Mouse (Mus musculus) MEL (cell line): Measurements from ENCODE around the gene 1700042G07Rik. TPM values are rescaled to one million over a fixed set of nuclear protein-coding genes. Genes with fewer than 3 reads are reported as not detected.

ENCODE experiments used
- DNase-seq: peaks from one replicate; pipeline ENCODE4 v3.0.0; 2011; ENCODE audit warnings: low read depth, low spot score
- H3K27ac ChIP-seq: 2 replicates; pipeline ENCODE4 v1.5.1; 2012; ENCODE audit warnings: low read depth, mild to moderate bottlenecking, control low read depth, low read length, moderate library complexity; ENCODE audit not compliant: control insufficient read depth
- H3K27me3 ChIP-seq, 2 experiments: fragments of 150-350 bp in 1 of 2; sonication (generic) in 1 of 2; 2 replicates each; pipeline ENCODE4 v1.6.1; 2012; ENCODE audit warnings: low read length in 2 of 2, mild to moderate bottlenecking in 2 of 2, improper control_type of control experiment in 1 of 2, moderate library complexity in 1 of 2; ENCODE audit not compliant: insufficient read depth in 2 of 2, control insufficient read depth in 1 of 2
- H3K36me3 ChIP-seq, 2 experiments: 2 replicates each; pipeline ENCODE4 v1.6.1; 2012 to 2014; ENCODE audit warnings: low read length in 2 of 2, improper control_type of control experiment in 1 of 2, inconsistent platforms in 1 of 2, mild to moderate bottlenecking in 1 of 2; ENCODE audit not compliant: insufficient read depth in 2 of 2, control insufficient read depth in 1 of 2
- H3K4me1 ChIP-seq, 2 experiments: fragments of 150-350 bp in 1 of 2; sonication (generic) in 1 of 2; 2 replicates each; pipeline ENCODE4 v1.6.1; 2012; ENCODE audit warnings: low read length in 2 of 2, improper control_type of control experiment in 1 of 2, mild to moderate bottlenecking in 1 of 2; ENCODE audit not compliant: insufficient read depth in 2 of 2, control insufficient read depth in 1 of 2
- H3K4me3 ChIP-seq, 2 experiments: fragments of 150-350 bp in 1 of 2; sonication (generic) in 1 of 2; 2 replicates each; pipeline ENCODE4 v1.5.1; 2012; ENCODE audit warnings: low read depth in 2 of 2, low read length in 2 of 2, mild to moderate bottlenecking in 2 of 2, moderate library complexity in 2 of 2, control low read depth in 1 of 2, improper control_type of control experiment in 1 of 2; ENCODE audit not compliant: control insufficient read depth in 1 of 2, insufficient read depth in 1 of 2
- H3K79me2 ChIP-seq: 2 replicates; pipeline ENCODE4 v1.6.1; 2012; ENCODE audit warnings: mild to moderate bottlenecking, low read length, moderate library complexity; ENCODE audit not compliant: control insufficient read depth, poor library complexity, insufficient read depth
- H3K9ac ChIP-seq: 2 replicates; pipeline ENCODE4 v1.6.1; 2012; ENCODE audit warnings: low read depth, mild to moderate bottlenecking, control low read depth, low read length, moderate library complexity; ENCODE audit not compliant: control insufficient read depth, poor library complexity, severe bottlenecking
- H3K9me3 ChIP-seq: fragments of 150-350 bp; sonication (generic); replicated peaks from 2 replicates; pipeline ENCODE4 v1.6.1; 2012; ENCODE audit warnings: mild to moderate bottlenecking, low read length, improper control_type of control experiment, moderate library complexity; ENCODE audit not compliant: insufficient read depth
- BHLHE40 ChIP-seq: IDR thresholded peaks from 2 replicates; pipeline ENCODE4 v1.6.1; 2012; ENCODE audit warnings: low read depth, mild to moderate bottlenecking, inconsistent platforms, low read length, improper control_type of control experiment, borderline replicate concordance
- CHD1 ChIP-seq: IDR thresholded peaks from 2 replicates; pipeline ENCODE4 v1.6.1; 2012; ENCODE audit warnings: low read depth, mild to moderate bottlenecking, inconsistent platforms, low read length, improper control_type of control experiment
- CTCF ChIP-seq, 3 experiments: IDR thresholded peaks in 2 of 3; conservative IDR thresholded peaks in 1 of 3; 2 replicates each; pipeline ENCODE4 v1.5.1; 2011 to 2012; ENCODE audit warnings: low read length in 3 of 3, low read depth in 2 of 3, mild to moderate bottlenecking in 2 of 3, improper control_type of control experiment in 1 of 3, inconsistent platforms in 1 of 3, mixed read lengths in 1 of 3, moderate library complexity in 1 of 3; ENCODE audit not compliant: control insufficient read depth in 1 of 3, insufficient read depth in 1 of 3, poor library complexity in 1 of 3, severe bottlenecking in 1 of 3
- ETS1 ChIP-seq: IDR thresholded peaks from 2 replicates; pipeline ENCODE4 v1.6.1; 2012; ENCODE audit warnings: low read depth, mild to moderate bottlenecking, inconsistent platforms, low read length, improper control_type of control experiment, moderate library complexity
- GABPA ChIP-seq: IDR thresholded peaks from 2 replicates; pipeline ENCODE4 v1.6.1; 2012; ENCODE audit warnings: low read depth, mild to moderate bottlenecking, inconsistent platforms, low read length, improper control_type of control experiment, moderate library complexity
- GATA1 ChIP-seq: IDR thresholded peaks from 2 replicates; pipeline ENCODE4 v1.6.1; 2011; ENCODE audit warnings: low read depth, low read length, improper control_type of control experiment
- HCFC1 ChIP-seq: IDR thresholded peaks from 2 replicates; pipeline ENCODE4 v1.6.1; 2012; ENCODE audit warnings: low read depth, mild to moderate bottlenecking, inconsistent platforms, low read length, improper control_type of control experiment, moderate library complexity
- MAFK ChIP-seq: IDR thresholded peaks from 2 replicates; pipeline ENCODE4 v1.6.1; 2011; ENCODE audit warnings: low read depth, mild to moderate bottlenecking, low read length, improper control_type of control experiment, borderline replicate concordance
- MAZ ChIP-seq: IDR thresholded peaks from 2 replicates; pipeline ENCODE4 v1.6.1; 2012; ENCODE audit warnings: low read depth, mild to moderate bottlenecking, inconsistent platforms, low read length, improper control_type of control experiment
- NELFE ChIP-seq: IDR thresholded peaks from 2 replicates; pipeline ENCODE4 v1.6.1; 2011; ENCODE audit warnings: low read depth, low read length, improper control_type of control experiment
- RAD21 ChIP-seq: IDR thresholded peaks from 2 replicates; pipeline ENCODE4 v1.6.1; 2011; ENCODE audit warnings: mild to moderate bottlenecking, low read depth, low read length, improper control_type of control experiment
- RCOR1 ChIP-seq: IDR thresholded peaks from 2 replicates; pipeline ENCODE4 v1.6.1; 2012; ENCODE audit warnings: low read depth, mild to moderate bottlenecking, inconsistent platforms, low read length, improper control_type of control experiment
- TCF12 ChIP-seq: IDR thresholded peaks from 2 replicates; pipeline ENCODE4 v1.6.1; 2014; ENCODE audit warnings: low read depth, mild to moderate bottlenecking, inconsistent platforms, low read length, improper control_type of control experiment, moderate library complexity
- UBTF ChIP-seq: IDR thresholded peaks from 2 replicates; pipeline ENCODE4 v1.6.1; 2012; ENCODE audit warnings: low read depth, mild to moderate bottlenecking, inconsistent platforms, low read length, improper control_type of control experiment, moderate library complexity, borderline replicate concordance; ENCODE audit not compliant: insufficient read depth
- USF1 ChIP-seq: IDR thresholded peaks from 2 replicates; pipeline ENCODE4 v1.6.1; 2014; ENCODE audit warnings: low read depth, mild to moderate bottlenecking, inconsistent platforms, low read length, improper control_type of control experiment, moderate library complexity
- USF2 ChIP-seq, 2 experiments: IDR thresholded peaks; 2 replicates each; pipeline ENCODE4 v1.6.1; 2011 to 2012; ENCODE audit warnings: improper control_type of control experiment in 2 of 2, low read length in 2 of 2, borderline replicate concordance in 1 of 2, inconsistent platforms in 1 of 2, low read depth in 1 of 2, mild to moderate bottlenecking in 1 of 2; ENCODE audit not compliant: insufficient read depth in 1 of 2
- ZKSCAN1 ChIP-seq: IDR thresholded peaks from 2 replicates; pipeline ENCODE4 v1.6.1; 2012; ENCODE audit warnings: low read depth, mild to moderate bottlenecking, inconsistent platforms, low read length, improper control_type of control experiment, moderate library complexity
- ZMIZ1 ChIP-seq: IDR thresholded peaks from 2 replicates; pipeline ENCODE4 v1.6.1; 2012; ENCODE audit warnings: low read depth, mild to moderate bottlenecking, inconsistent platforms, low read length, improper control_type of control experiment, moderate library complexity
- polyA plus RNA-seq, 2 experiments: library from polyadenylated mRNA; stranded (reverse) in 1 of 2; unstranded in 1 of 2; fragments of >175 nt in 1 of 2; fragments of >200 nt in 1 of 2; gene quantifications; 2 replicates each; pipeline versions ENCODE4 v1.2.1 to v1.2.4; 2012; ENCODE audit warnings: low replicate concordance in 2 of 2, low read depth in 1 of 2; ENCODE audit not compliant: insufficient read length in 2 of 2, insufficient read depth in 1 of 2, missing spikeins in 1 of 2
- total RNA-seq: library from RNA; depleted of rRNA; stranded (reverse); fragments of 300-350 nt; gene quantifications from 2 replicates; pipeline ENCODE4 v1.2.3, GENCODE M21; 2012

The 1700042G07Rik gene
- total and polyA plus RNA-seq, 3 experiments = not detected

GRCm38 (mm10) chr4:116177140-116177539 is 4.0 kb downstream of the 1700042G07Rik start:
- no peaks in the 10 kb centered on the region for H3K79me2 ChIP-seq
- TF ChIP-seq MAFK (no peak), ZMIZ1 (no peak), USF2 (IDR thresholded peaks at IDR 0.05; ENCODE audit: borderline replicate concordance in 1 of 2, insufficient read depth in 1 of 2, low read depth in 1 of 2, low read length in 2 of 2) (no peak), CHD1 (no peak)
- H3K9ac ChIP-seq = no peak overlapping the region
- no peak overlapping the region for H3K27ac ChIP-seq
- no peak for DNase-seq
- H3K36me3 ChIP-seq = peaks cover 0 to 12% of the 10 kb centered on the region in 2 experiments; a peak in 2 of 4 replicates
- H3K4me1 ChIP-seq = peaks cover 2 to 22% of the 10 kb centered on the region in 2 experiments; a peak in 2 of 4 replicates
- H3K27me3 ChIP-seq = peaks cover 0 to 2% of the 10 kb centered on the region in 2 experiments; a peak in 1 of 4 replicates
- H3K9me3 ChIP-seq = no peaks in the 10 kb centered on the region
- H3K4me3 ChIP-seq = no peak overlapping the region

DNA sequence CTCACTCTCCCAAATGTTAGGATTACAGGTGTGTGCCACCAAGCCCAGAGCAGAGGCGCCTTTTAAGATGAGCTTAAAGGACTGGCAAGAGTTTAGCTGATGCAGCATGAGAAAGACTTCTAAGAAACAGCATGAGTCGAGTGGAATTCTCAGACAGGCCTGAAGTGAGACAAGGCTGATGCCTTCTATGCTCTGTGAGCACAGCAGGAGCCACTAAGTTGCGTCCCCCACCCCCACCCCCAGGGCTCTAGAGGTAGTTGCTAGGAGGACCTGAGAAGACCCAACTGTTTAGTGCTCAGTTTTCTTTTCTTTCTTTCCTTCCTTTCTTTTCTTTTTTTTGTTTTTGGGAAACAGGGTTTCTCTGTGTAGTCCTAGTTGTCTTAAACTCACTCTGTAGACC is 8.9 kb downstream of the 1700042G07Rik start:
- H3K79me2 ChIP-seq = no peaks in the 10 kb centered on the region
- no peak for TF ChIP-seq USF1
- no peak for TF ChIP-seq CTCF (IDR thresholded peaks at IDR 0.05 in 2 of 3, conservative IDR thresholded peaks at IDR 0.05 in 1 of 3; ENCODE audit: control insufficient read depth in 1 of 3, insufficient read depth in 1 of 3, low read depth in 2 of 3, low read length in 3 of 3, poor library complexity in 1 of 3, severe bottlenecking in 1 of 3)
- no peak for TF ChIP-seq RAD21
- TF ChIP-seq TCF12 = no peak
- no peak for TF ChIP-seq NELFE
- no peak for TF ChIP-seq HCFC1
- no peak for TF ChIP-seq CHD1
- no peak for TF ChIP-seq ZKSCAN1
- no peak for TF ChIP-seq RCOR1
- TF ChIP-seq MAFK = no peak
- no peak for TF ChIP-seq UBTF
- TF ChIP-seq GATA1 = no peak
- no peak for TF ChIP-seq BHLHE40
- TF ChIP-seq GABPA = no peak
- TF ChIP-seq ETS1 = no peak
- TF ChIP-seq MAZ = no peak
- peaks cover 0 to 2% of the 10 kb centered on the region in 2 experiments; a peak in 1 of 4 replicates for H3K27me3 ChIP-seq
- no peak overlapping the region for H3K9ac ChIP-seq
- H3K9me3 ChIP-seq = no peaks in the 10 kb centered on the region
- H3K36me3 ChIP-seq = no peaks in the 10 kb centered on the region; a peak in 1 of 4 replicates
- H3K4me3 ChIP-seq = no peak overlapping the region
- DNase-seq = no peak
- 0 out of 4 replicates have a peak, but pooled peaks cover 0 to 4% of the 10 kb centered on the region in 2 experiments for H3K4me1 ChIP-seq
- no peak overlapping the region for H3K27ac ChIP-seq
